8 mouse cellular contexts compared by ENCODE assay signal in the genomic region with DNA sequence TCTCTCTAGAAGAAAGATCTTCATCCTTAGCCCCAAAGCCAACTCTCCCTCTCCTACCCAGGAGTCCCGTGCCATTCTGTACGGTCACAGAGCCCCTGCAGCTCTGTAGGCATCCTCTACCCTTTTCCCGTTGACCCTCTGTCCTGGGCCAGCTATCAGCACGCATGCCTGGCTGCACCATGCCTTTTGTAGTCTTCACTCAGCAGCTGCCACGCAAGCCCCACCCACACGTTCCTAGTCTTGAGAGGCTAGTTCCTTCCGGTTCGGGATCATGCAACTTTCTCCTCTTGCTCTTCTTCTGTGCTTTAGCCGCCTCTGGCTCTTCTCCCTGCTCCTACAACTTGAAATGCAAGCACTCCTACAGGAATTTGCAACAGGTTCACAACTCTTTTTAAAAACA.
A peak's percentile ranks its signal among the peaks of the same experiment; 100 is the strongest.
DNase-seq lines count a peak whose midpoint lies in the region.

No protein-coding gene starts in this region.

- DNase-seq in embryo, embryonic 10 days (ENCODE audit: low spot score) = peak; percentile 20
- no peak for DNase-seq in embryo, embryonic 10.5 days (ENCODE audit: low spot score)
- DNase-seq in lung, postnatal 10 days = peak; percentile 29
- no peak for DNase-seq in lung, adult 18-20 months
- DNase-seq in heart, postnatal 4 days = peak; percentile 29
- DNase-seq in thymus, postnatal 4 days = peak; percentile 55
- no peak for DNase-seq in MN1 (ENCODE audit: low spot score)
- DNase-seq in left cerebral cortex, postnatal 14 days (ENCODE audit: low spot score in 2 of 2) = no peak

- intact Hi-C loops in left cerebral cortex, postnatal 14 days (cut with DNase I) = no loop called here

Comparison
In these comparisons a context has a peak if more than half of its experiments do, and no peak if none do; other contexts are left out.
1. DNase-seq: peak in embryo, embryonic 10 days (single experiment), lung, postnatal 10 days (single experiment), heart, postnatal 4 days (single experiment) and thymus, postnatal 4 days (single experiment); none in embryo, embryonic 10.5 days (single experiment), lung, adult 18-20 months (0 of 2), MN1 (single experiment) and left cerebral cortex, postnatal 14 days (0 of 2).